Comparison of ENCODE assay signal across 11 mouse cellular contexts in genomic region chr15:88618008-88618773, GRCm38 (mm10). TPM values are rescaled to one million over a fixed set of nuclear protein-coding genes. Genes with fewer than 3 reads are reported as not detected.
A peak's percentile ranks its signal among the peaks of the same experiment; 100 is the strongest.
DNase-seq lines count a peak whose midpoint lies in the region; ATAC-seq and TF ChIP-seq lines count a peak whose summit lies in the region.
"Had no signal": no experiment of that assay in that cellular context is flagged by ENCODE, and none has a peak within 500 bp of the region (broad histone marks: within the 10 kb centered on the region; RNA-seq: fewer than 3 reads in every experiment).

No protein-coding gene starts in this region.

- H3K4me2 ChIP-seq in midbrain, embryonic 13.5 days (replicated peaks): no peak overlapping the region
- H3K4me2 ChIP-seq in embryonic facial prominence, embryonic 14.5 days (ENCODE audit: low read depth, low read length): no peak overlapping the region
- H3K4me2 ChIP-seq: embryonic facial prominence, embryonic 12.5 days had no signal

- peak; percentile 30 for DNase-seq in midbrain, embryonic 10.5 days (ENCODE audit: low spot score)
- peak; percentile 96 for DNase-seq in brain, adult 2 months (ENCODE audit: low read depth, low spot score)
- peak; percentile 54 for DNase-seq in embryonic facial prominence, embryonic 14.5 days (ENCODE audit: low spot score)
- DNase-seq in layer of hippocampus, adult 2 months (ENCODE audit: low spot score in 2 of 2): peak; percentile 10 to 56
- DNase-seq in retina, postnatal 1 day: peak; percentile 84
- no peak for DNase-seq in spleen, postnatal 36 days (ENCODE audit: low spot score in 2 of 2)
- no peak for DNase-seq in ovary, postnatal 36 days (ENCODE audit: low spot score)

- no peak for ATAC-seq in midbrain, embryonic 13.5 days
- ATAC-seq in embryonic facial prominence, embryonic 14.5 days (ENCODE audit: low read depth): no peak

- TF ChIP-seq CTCF in layer of hippocampus, adult 2 months (conservative IDR thresholded peaks at IDR 0.05): peak; percentile 81

- no peaks in the 10 kb centered on the region for H3K9me3 ChIP-seq in midbrain, embryonic 10.5 days (replicated peaks)
- no peaks in the 10 kb centered on the region for H3K9me3 ChIP-seq in midbrain, embryonic 13.5 days
- H3K9me3 ChIP-seq in embryonic facial prominence, embryonic 14.5 days (ENCODE audit: control insufficient read depth, low read length): no peaks in the 10 kb centered on the region
- H3K9me3 ChIP-seq: embryonic facial prominence, embryonic 12.5 days had no signal

- no peak overlapping the region for H3K9ac ChIP-seq in midbrain, embryonic 13.5 days (replicated peaks)
- no peak overlapping the region for H3K9ac ChIP-seq in embryonic facial prominence, embryonic 14.5 days (ENCODE audit: low read depth, low read length)
- H3K9ac ChIP-seq: embryonic facial prominence, embryonic 12.5 days had no signal

- H3K27ac ChIP-seq in midbrain, embryonic 10.5 days (replicated peaks): no peak overlapping the region
- H3K27ac ChIP-seq in midbrain, embryonic 13.5 days: no peak overlapping the region
- H3K27ac ChIP-seq in embryonic facial prominence, embryonic 14.5 days (replicated peaks; ENCODE audit: low read depth, low read length): no peak overlapping the region
- no peak overlapping the region for H3K27ac ChIP-seq in layer of hippocampus, adult 2 months
- H3K27ac ChIP-seq: embryonic facial prominence, embryonic 12.5 days had no signal

- no peak overlapping the region for H3K4me3 ChIP-seq in midbrain, embryonic 10.5 days
- H3K4me3 ChIP-seq in midbrain, embryonic 13.5 days (replicated peaks): no peak overlapping the region
- H3K4me3 ChIP-seq in embryonic facial prominence, embryonic 14.5 days (ENCODE audit: low read depth, low read length): no peak overlapping the region
- H3K4me3 ChIP-seq in layer of hippocampus, adult 2 months: no peak overlapping the region
- H3K4me3 ChIP-seq: embryonic facial prominence, embryonic 12.5 days had no signal

- 84% methylated on average over 17 of the region's 17 CpGs for WGBS in midbrain, embryonic 10.5 days
- 57% methylated on average over 17 of the region's 17 CpGs for WGBS in midbrain, embryonic 13.5 days
- WGBS in embryonic facial prominence, embryonic 14.5 days: 52% methylated on average over 16 of the region's 17 CpGs

- H3K4me1 ChIP-seq in midbrain, embryonic 10.5 days: peaks cover 1% of the 10 kb centered on the region
- H3K4me1 ChIP-seq in midbrain, embryonic 13.5 days (replicated peaks): no peaks in the 10 kb centered on the region
- H3K4me1 ChIP-seq in embryonic facial prominence, embryonic 14.5 days (ENCODE audit: control insufficient read depth, insufficient read depth, low read length): no peaks in the 10 kb centered on the region

- no peaks in the 10 kb centered on the region for H3K36me3 ChIP-seq in midbrain, embryonic 10.5 days
- no peaks in the 10 kb centered on the region for H3K36me3 ChIP-seq in midbrain, embryonic 13.5 days
- H3K36me3 ChIP-seq in embryonic facial prominence, embryonic 14.5 days (ENCODE audit: control insufficient read depth, insufficient read depth, low read length): no peaks in the 10 kb centered on the region
- H3K36me3 ChIP-seq: embryonic facial prominence, embryonic 12.5 days had no signal

- no peaks in the 10 kb centered on the region for H3K27me3 ChIP-seq in midbrain, embryonic 10.5 days (ENCODE audit: low read depth, poor library complexity, severe bottlenecking)
- no peaks in the 10 kb centered on the region for H3K27me3 ChIP-seq in midbrain, embryonic 13.5 days
- no peaks in the 10 kb centered on the region for H3K27me3 ChIP-seq in embryonic facial prominence, embryonic 14.5 days (replicated peaks; ENCODE audit: control insufficient read depth, insufficient read depth, low read length)
- H3K27me3 ChIP-seq: embryonic facial prominence, embryonic 12.5 days had no signal

RNA-seq across cellular contexts. Expression of gene Zdhhc25, which starts 18.1 kb away (rescaled TPM):
- polyA plus RNA-seq in midbrain, embryonic 10.5 days (2016; fragmentation: Nextera tagmentation; extraction: Ambion mirVana): not detected in 2 replicates
- not detected in 2 replicates for polyA plus RNA-seq in midbrain, embryonic 13.5 days (2015; fragmentation: Nextera tagmentation; extraction: Ambion mirVana)
- not detected in 2 replicates for polyA plus RNA-seq in embryonic facial prominence, embryonic 14.5 days (2014; fragmentation: Nextera tagmentation; extraction: Ambion mirVana)
- total RNA-seq in layer of hippocampus, adult 2 months (2021): not detected
- total RNA-seq: layer of hippocampus, postnatal 36 days had no signal
- polyA plus RNA-seq: embryonic facial prominence, embryonic 12.5 days; spleen, adult 2 months had no signal

Comparison
In these comparisons a context has a peak if more than half of its experiments do, and no peak if none do; other contexts are left out.
1. DNase-seq: peak in midbrain, embryonic 10.5 days (single experiment), brain, adult 2 months (single experiment), embryonic facial prominence, embryonic 14.5 days (single experiment), layer of hippocampus, adult 2 months (2 of 2) and retina, postnatal 1 day (single experiment); none in spleen, postnatal 36 days (0 of 2) and ovary, postnatal 36 days (single experiment).